Mouse (Mus musculus) cerebellum, postnatal 25 days (tissue): ENCODE results near the gene Ftcd.

ENCODE experiments used
- DNase-seq, 2 experiments: peaks; one replicate each; pipeline ENCODE4 v3.0.0; 2021; ENCODE audit warnings: mixed read lengths in 2 of 2

Gene Ftcd

GRCm38 (mm10) chr10:76575374-76575773, at the start of gene Ftcd:
Gene Ftcd (plus strand): TSS chr10:76575648.
- DNase-seq, result no peak

DNA sequence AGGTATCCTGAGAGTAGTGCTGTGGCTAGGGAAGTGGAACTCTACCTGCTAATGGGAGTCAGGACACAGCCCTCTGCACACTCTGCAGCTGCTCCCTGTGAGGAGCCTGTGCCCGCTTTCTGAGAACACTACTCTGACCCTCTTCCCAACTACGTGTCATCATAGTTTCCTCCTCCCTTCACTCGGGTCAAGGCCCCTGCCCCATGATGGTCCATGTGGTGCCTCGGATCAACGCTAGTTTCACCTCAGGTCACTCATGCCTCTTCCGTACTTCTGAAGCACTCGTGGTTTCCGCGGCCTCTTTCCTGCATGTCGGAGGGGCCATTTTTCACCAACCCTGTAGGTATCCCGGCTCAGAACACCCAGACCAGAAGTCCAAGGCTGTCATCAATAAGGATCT, 44.5 kb upstream of the Ftcd start:
- no peak for DNase-seq

DNA sequence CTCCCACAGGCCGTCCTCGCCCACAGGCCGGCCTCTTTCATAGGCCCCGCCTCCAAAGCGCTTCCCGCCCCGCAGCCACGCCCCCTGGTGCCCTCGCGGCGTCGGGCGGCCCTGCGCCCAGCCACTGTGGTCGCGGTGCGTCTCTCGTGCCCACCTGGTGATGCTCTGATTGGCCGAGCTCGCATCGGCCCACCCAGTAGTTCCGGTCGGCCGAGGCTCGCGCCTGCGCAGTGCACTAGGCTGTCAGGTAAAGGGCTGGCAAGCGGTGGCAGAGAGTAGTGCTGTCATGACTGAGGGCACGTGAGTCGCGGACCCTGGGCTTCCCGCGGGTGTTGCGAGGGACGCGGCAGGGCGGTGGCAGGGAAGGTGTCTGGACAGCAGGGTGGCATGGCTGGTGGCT, 44.1 kb upstream of the Ftcd start, which contains the start of gene Lss:
Lss (plus strand) TSS at position 214 of the 400 bp plus-strand sequence.
- DNase-seq, result peak; percentile 97 to 99

- DNase-seq, result no peak
Observed at GRCm38 (mm10) chr10:76531828-76532227, 43.6 kb upstream of the Ftcd start.

GRCm38 (mm10) chr10:76535526-76535925, 39.9 kb upstream of the Ftcd start:
- DNase-seq, result no peak

- no peak for DNase-seq
Observed at GRCm38 (mm10) chr10:76537619-76538018, 37.8 kb upstream of the Ftcd start.

GRCm38 (mm10) chr10:76541336-76542085, 33.9 kb upstream of the Ftcd start:
- DNase-seq, result no peak

GRCm38 (mm10) chr10:76542636-76543375, 32.6 kb upstream of the Ftcd start:
- DNase-seq, result no peak

GRCm38 (mm10) chr10:76546566-76546965, 28.9 kb upstream of the Ftcd start:
- DNase-seq, result no peak

GRCm38 (mm10) chr10:76548218-76548617, 27.2 kb upstream of the Ftcd start:
- no peak for DNase-seq

DNA sequence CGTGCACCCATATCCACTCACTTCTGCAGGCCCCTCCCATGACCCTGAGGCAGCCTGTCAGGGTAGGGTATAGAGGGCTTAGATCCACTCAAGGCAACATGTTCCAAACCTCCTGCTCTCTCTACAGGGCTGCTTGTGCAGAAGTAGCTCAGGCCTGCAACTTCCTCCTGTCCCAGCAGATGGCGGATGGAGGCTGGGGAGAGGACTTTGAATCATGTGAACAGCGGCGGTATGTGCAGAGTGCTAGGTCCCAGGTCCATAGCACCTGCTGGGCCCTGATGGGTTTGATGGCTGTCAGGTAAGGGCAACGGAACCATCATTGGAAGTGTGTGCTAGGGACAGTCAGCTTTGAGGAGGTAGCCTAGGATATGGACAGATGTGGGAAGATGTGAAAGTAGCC, 25.0 kb upstream of the Ftcd start:
- peak in 1 of 2 experiments; percentile 16 for DNase-seq

GRCm38 (mm10) chr10:76551556-76551955, 23.9 kb upstream of the Ftcd start:
- DNase-seq, result no peak

DNA sequence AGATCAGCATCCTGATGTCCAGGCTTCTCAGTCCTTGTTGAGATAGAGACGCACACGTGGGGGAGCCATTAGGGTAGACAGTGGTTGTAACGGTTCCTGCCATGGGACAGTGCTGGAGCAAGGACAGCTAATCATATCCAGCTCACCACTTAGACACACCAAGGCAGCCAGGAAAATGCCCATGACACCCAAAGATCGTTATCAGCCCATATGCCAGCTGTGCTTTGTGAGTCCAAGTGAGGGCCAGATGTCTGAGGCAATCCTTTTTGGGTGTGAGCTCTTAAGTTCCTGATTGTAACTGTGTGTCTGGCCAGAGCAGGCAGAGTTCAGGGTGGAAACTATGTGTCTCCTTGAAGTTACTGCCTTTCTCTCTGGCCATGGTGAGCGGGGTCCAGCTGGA, 21.4 kb upstream of the Ftcd start:
- DNase-seq, result no peak

DNA sequence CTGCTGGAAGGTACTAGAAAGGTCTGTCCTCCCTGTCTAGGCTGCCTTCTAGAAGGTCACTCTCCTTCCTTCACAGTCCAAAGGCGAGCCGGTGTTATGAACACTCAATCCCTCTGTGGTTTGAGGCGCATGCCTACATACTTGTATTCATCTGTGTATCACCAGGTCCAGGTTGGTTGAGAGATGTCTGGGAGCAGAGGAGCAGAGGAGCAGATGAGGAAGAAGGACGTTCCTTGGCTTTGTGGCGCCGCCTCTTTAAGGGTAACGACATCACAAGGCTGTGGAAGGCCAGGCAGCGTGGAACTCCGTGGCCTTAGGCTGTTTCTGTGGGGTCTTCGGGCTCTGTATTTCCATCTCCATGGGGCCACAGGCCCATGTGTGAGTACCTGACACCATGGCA, 13.5 kb upstream of the Ftcd start, which contains the start of gene Spatc1l:
Spatc1l (plus strand) TSS at position 301 of the 400 bp plus-strand sequence.
- DNase-seq, result no peak

GRCm38 (mm10) chr10:76569996-76570685, 5.3 kb upstream of the Ftcd start:
- no peak for DNase-seq

GRCm38 (mm10) chr10:76571070-76571469, 4.4 kb upstream of the Ftcd start:
- DNase-seq, result no peak

- no peak for DNase-seq
Observed at GRCm38 (mm10) chr10:76572151-76572550, 3.3 kb upstream of the Ftcd start.

GRCm38 (mm10) chr10:76576920-76577319, 1.5 kb downstream of the Ftcd start:
- DNase-seq, result no peak

DNA sequence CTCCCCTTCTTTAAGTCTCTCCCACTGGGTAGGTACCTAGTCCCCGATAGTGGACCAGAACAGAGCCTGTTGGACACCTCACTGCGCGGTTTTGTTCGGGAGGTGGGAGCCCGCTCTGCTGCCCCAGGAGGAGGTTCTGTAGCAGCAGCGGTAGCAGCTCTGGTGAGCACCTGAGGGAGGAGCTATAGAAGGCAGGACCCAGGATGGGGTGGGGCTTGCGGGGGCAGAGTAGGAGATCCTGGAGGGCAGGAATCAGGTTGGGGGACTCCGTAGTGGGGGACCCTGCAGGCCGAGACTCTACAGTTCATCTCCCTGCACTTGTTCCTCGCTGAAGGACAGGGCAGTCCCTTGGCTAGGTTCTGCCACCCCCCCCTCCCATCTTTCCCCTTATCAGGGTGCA, 8.7 kb downstream of the Ftcd start:
- DNase-seq, result peak; percentile 10 to 19

- no peak for DNase-seq
Observed at GRCm38 (mm10) chr10:76586190-76586589, 10.7 kb downstream of the Ftcd start.

DNA sequence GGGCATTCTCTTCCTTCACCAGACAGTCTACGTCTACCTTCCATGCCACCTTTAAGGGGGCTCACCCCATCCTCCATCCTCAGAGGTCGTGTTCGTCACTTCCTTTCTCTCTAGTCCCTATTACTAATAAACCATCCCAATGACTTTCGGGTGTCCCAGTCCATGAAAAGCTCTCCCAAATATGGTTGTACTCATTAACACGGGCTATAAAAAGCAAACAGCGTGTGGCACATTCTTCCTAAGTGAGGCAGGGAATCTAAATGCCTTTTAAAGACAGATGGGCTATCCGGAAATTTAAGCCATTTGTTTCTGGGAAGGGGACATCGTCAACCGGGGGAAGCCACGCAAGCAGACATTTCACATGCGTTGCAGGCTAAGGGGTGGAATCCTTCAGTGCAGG, 14.7 kb downstream of the Ftcd start:
- no peak for DNase-seq

- no peak for DNase-seq
Observed at GRCm38 (mm10) chr10:76596338-76596737, 20.9 kb downstream of the Ftcd start.

DNA sequence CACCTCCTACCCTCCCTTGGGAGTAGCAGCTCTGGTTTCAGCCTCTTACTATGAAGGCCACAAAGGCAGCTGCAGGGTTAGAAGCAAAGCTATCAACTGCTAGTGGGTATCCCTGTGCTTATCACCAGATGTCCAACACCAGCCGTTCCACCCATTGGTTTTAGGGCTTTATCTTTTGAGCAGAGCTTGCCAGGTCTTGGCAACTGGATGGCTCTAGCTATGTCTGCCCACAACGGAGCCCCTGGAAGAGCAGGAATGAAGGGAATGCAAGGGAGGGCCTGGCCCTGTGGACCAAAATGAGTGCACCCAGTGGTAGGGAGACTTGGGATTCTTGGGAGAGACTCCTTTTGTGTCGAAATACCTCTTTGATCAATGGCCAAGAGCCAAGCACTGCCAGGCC, 27.2 kb downstream of the Ftcd start:
- no peak for DNase-seq

- no peak for DNase-seq
Observed at GRCm38 (mm10) chr10:76612473-76612872, 37.0 kb downstream of the Ftcd start.
